Mouse (Mus musculus) forebrain, embryonic 15.5 days (tissue): Measurements from ENCODE around the gene Chd6. TPM values are rescaled to one million over a fixed set of nuclear protein-coding genes. Genes with fewer than 3 reads are reported as not detected.

ENCODE experiments used
- ATAC-seq: fragments of 200-750 bp; cut with Nextera tagmentation; replicated peaks from 2 replicates; pipeline ENCODE4 v1.8.0; 2017; ENCODE audit warnings: mild to moderate bottlenecking, moderate TSS enrichment, moderate library complexity
- H3K27ac ChIP-seq: fragments of 300-500 bp; sonication (generic); replicated peaks from 2 replicates; pipeline ENCODE4 v1.5.1; 2015; ENCODE audit warnings: mild to moderate bottlenecking, inconsistent platforms
- H3K27me3 ChIP-seq: fragments of 300-500 bp; sonication (generic); 2 replicates; pipeline ENCODE4 v1.6.1; 2015; ENCODE audit warnings: inconsistent platforms
- H3K36me3 ChIP-seq: fragments of 300-500 bp; sonication (generic); 2 replicates; pipeline ENCODE4 v1.6.1; 2015; ENCODE audit warnings: mild to moderate bottlenecking, inconsistent platforms
- H3K4me1 ChIP-seq: fragments of 300-500 bp; sonication (generic); 2 replicates; pipeline ENCODE4 v1.6.1; 2015; ENCODE audit warnings: inconsistent platforms
- H3K4me2 ChIP-seq: fragments of 300-500 bp; sonication (generic); replicated peaks from 2 replicates; pipeline ENCODE4 v1.6.1; 2015; ENCODE audit warnings: mild to moderate bottlenecking, inconsistent platforms
- H3K4me3 ChIP-seq: fragments of 300-500 bp; sonication (generic); 2 replicates; pipeline ENCODE4 v1.5.1; 2015; ENCODE audit warnings: mild to moderate bottlenecking, inconsistent platforms
- H3K9ac ChIP-seq: fragments of 300-500 bp; sonication (generic); replicated peaks from 2 replicates; pipeline ENCODE4 v1.6.1; 2015; ENCODE audit warnings: mild to moderate bottlenecking, inconsistent platforms
- H3K9me3 ChIP-seq: fragments of 300-500 bp; sonication (generic); 2 replicates; pipeline ENCODE4 v1.6.1; 2016; ENCODE audit warnings: inconsistent platforms
- WGBS: fragments of 180-500 bp; shearing (Covaris S2); methylation state at CpG from one replicate; pipeline ENCODE4 v1.1.7; 2015; ENCODE audit warnings: mixed read lengths; 5-methylcytosine and 5-hydroxymethylcytosine counted together
- polyA plus RNA-seq: library from polyadenylated mRNA; unstranded; fragments of >200 nt; fragmentation: Nextera tagmentation; extraction: Ambion mirVana; gene quantifications from 2 replicates; pipeline ENCODE4 v1.2.1, GENCODE M21; 2015

Chd6 gene
- polyA plus RNA-seq, 1 experiment from 2014 or later, result 39.5 TPM

DNA sequence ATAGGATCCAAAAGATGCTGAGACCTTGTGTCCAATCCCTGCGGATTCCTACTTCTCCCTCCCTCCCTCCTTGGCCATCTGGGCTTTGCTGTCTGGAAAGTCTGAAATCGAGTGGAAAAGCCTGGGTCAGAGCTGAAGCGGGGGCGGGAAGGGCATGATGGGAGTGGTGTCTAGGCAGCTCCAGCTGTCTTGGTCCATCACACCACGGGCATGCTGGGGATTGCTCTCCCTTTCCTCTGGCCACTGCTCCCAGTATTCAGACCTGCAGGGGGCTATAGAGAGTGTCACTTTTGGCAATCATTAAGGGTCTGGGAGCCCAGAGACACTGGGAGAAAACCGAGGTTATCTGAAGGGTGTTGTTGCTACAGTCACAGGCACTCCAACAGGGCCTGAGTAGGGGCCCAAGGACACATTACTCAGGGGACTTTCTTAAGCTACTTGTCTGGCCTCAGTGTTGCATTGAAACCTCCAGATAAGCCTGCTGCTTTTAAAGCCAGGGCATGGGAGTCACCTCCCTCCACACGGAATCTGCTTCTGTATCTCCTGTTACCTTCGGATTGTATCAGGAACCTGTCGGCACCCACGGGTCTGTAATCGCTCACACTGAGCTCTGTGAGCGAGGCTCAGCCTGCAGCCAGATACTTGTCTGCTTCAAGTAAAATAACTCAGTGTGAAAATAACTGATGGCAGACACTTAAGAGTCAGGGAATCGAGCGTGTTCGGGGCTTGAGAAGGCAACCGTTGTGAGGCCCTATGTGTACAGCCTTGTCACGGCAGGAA is 167.8 kb downstream of the Chd6 start:
- Histone ChIP-seq H3K36me3 (0 out of 2 replicates have a peak, but pooled peaks cover 6% of the 10 kb centered on the region), H3K27ac (no peak overlapping the region), H3K9me3 (no peaks in the 10 kb centered on the region), H3K9ac (no peak overlapping the region), H3K4me2 (no peak overlapping the region), H3K4me1 (no peaks in the 10 kb centered on the region), H3K4me3 (no peak overlapping the region), H3K27me3 (no peaks in the 10 kb centered on the region)
- ATAC-seq, result no peak
- WGBS, result 77% methylated on average over 17 of the region's 17 CpGs

DNA sequence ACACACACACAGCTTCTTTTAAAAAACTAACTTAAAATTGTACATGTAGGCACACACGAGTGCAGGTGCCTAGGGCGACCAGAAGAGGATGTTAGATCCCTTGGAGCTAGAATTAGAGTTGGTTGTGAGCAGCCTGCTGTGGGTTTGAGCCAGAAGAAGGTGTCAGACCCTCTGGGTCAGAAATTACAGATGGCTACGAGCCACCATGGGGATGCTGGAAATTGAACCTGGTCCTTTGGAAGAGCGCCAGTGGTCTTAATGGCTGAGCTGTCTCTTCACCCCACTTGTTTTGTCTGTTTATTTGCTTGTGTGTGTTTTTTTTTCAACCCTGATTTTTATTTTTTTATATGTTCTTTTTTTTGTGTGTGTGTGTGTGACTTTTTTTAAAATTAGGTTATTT is 174.4 kb downstream of the Chd6 start:
- H3K4me1 ChIP-seq, result peaks cover 3% of the 10 kb centered on the region; the same call in 1 of the 2 replicates
- 63% methylated on average over 4 of the region's 4 CpGs for WGBS
- no peak for ATAC-seq
- H3K9ac ChIP-seq, result no peak overlapping the region
- no peaks in the 10 kb centered on the region for H3K27me3 ChIP-seq
- no peaks in the 10 kb centered on the region for H3K36me3 ChIP-seq
- H3K4me2 ChIP-seq, result no peak overlapping the region
- no peak overlapping the region for H3K27ac ChIP-seq
- no peak overlapping the region for H3K4me3 ChIP-seq
- no peaks in the 10 kb centered on the region for H3K9me3 ChIP-seq

DNA sequence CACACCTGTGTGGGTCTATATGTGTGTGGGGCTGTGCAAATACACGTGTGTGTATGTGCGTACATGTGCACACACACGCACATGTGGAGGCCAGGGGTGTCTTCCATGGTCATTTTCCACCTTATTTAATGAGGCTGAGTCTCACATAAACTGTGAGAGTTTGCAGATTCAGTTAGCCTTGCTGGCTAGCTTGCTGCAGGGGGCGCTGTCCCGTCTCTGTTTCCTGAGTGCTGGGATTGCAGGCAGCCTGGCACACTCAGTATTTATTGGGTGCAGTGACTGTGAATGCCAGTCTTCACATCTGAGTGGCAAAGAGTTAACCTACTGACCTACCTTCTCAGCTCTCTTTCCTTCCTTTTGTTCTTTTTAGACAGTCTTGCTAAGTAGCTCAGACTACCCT is 175.0 kb downstream of the Chd6 start:
- Histone ChIP-seq H3K9ac (no peak overlapping the region), H3K4me2 (no peak overlapping the region), H3K27me3 (no peaks in the 10 kb centered on the region), H3K9me3 (no peaks in the 10 kb centered on the region), H3K27ac (no peak overlapping the region), H3K36me3 (no peaks in the 10 kb centered on the region), H3K4me1 (peaks cover 3% of the 10 kb centered on the region; the same call in 1 of the 2 replicates), H3K4me3 (no peak overlapping the region)
- 65% methylated on average over 5 of the region's 5 CpGs for WGBS
- no peak for ATAC-seq

GRCm38 (mm10) chr2:160932981-160933380 is 175.9 kb downstream of the Chd6 start:
- no peak overlapping the region for H3K27ac ChIP-seq
- H3K4me2 ChIP-seq, result no peak overlapping the region
- H3K9me3 ChIP-seq, result no peaks in the 10 kb centered on the region
- peaks cover 3% of the 10 kb centered on the region; the same call in 1 of the 2 replicates for H3K4me1 ChIP-seq
- no peaks in the 10 kb centered on the region for H3K27me3 ChIP-seq
- no peaks in the 10 kb centered on the region for H3K36me3 ChIP-seq
- WGBS, result 84% methylated on average over 3 of the region's 3 CpGs
- ATAC-seq, result no peak
- no peak overlapping the region for H3K4me3 ChIP-seq
- H3K9ac ChIP-seq, result no peak overlapping the region

DNA sequence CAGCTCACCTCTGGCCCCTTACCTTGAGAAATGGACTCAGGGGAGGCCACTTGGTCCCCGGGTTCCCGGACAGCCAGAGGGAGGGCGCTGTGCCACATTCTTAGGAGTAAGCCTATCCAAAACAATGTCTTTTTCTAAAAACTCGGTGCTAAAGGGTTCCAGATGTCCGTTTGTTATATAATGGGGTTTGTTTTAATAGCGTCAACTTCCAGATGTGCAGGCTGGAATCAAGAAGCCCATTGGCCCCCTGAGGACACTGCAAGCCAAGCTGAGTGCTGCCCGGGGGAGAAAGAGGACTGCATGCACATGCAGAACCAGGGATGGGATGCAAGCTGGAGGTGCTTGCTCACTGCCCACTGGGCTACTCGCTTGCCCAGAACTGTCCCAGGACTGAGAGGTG is 176.6 kb downstream of the Chd6 start:
- no peak overlapping the region for H3K4me3 ChIP-seq
- H3K4me2 ChIP-seq, result no peak overlapping the region
- WGBS, result 78% methylated on average over 8 of the region's 8 CpGs
- peaks cover 3% of the 10 kb centered on the region; the same call in 1 of the 2 replicates for H3K4me1 ChIP-seq
- H3K27me3 ChIP-seq, result no peaks in the 10 kb centered on the region
- no peak for ATAC-seq
- H3K36me3 ChIP-seq, result no peaks in the 10 kb centered on the region
- no peak overlapping the region for H3K27ac ChIP-seq
- H3K9ac ChIP-seq, result no peak overlapping the region
- H3K9me3 ChIP-seq, result no peaks in the 10 kb centered on the region

DNA sequence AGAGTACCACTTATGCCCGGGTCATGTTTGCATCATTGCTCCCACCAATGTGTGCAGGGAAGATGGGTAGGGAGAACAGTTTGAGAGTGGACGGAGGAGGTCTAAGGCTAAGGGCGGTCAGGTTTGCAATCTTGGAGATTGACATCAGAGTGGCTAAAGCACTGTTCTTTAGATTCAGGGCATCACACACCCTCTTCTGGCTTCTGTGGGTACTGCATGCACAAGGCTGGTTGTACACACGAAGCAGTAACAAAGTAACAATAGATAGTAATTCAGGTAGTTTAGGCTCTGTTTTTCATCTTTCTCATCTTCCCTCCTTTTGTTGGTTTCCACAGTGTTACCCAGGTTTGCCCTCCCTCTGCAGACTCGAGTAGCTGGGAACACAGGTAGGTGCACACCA is 177.5 kb downstream of the Chd6 start:
- Histone ChIP-seq H3K27ac (no peak overlapping the region), H3K4me3 (no peak overlapping the region), H3K36me3 (no peaks in the 10 kb centered on the region), H3K9ac (no peak overlapping the region), H3K4me2 (no peak overlapping the region), H3K4me1 (peaks cover 3% of the 10 kb centered on the region; the same call in 1 of the 2 replicates), H3K27me3 (no peaks in the 10 kb centered on the region), H3K9me3 (no peaks in the 10 kb centered on the region)
- no peak for ATAC-seq
- 94% methylated on average over 5 of the region's 5 CpGs for WGBS

- Histone ChIP-seq H3K36me3 (no peaks in the 10 kb centered on the region), H3K4me2 (no peak overlapping the region), H3K27me3 (no peaks in the 10 kb centered on the region), H3K9me3 (no peaks in the 10 kb centered on the region), H3K4me3 (no peak overlapping the region), H3K9ac (no peak overlapping the region), H3K4me1 (no peaks in the 10 kb centered on the region), H3K27ac (no peak overlapping the region)
- ATAC-seq, result no peak
- 54% methylated on average over 9 of the region's 9 CpGs for WGBS
Measured at GRCm38 (mm10) chr2:160925203-160925602, 183.7 kb downstream of the Chd6 start.

- H3K4me3 ChIP-seq, result no peak overlapping the region
- no peaks in the 10 kb centered on the region for H3K27me3 ChIP-seq
- H3K27ac ChIP-seq, result no peak overlapping the region
- ATAC-seq, result no peak
- H3K9me3 ChIP-seq, result no peaks in the 10 kb centered on the region
- H3K9ac ChIP-seq, result no peak overlapping the region
- WGBS, result 75% methylated on average over 7 of the region's 7 CpGs
- H3K4me2 ChIP-seq, result no peak overlapping the region
- no peaks in the 10 kb centered on the region for H3K36me3 ChIP-seq
- H3K4me1 ChIP-seq, result 0 out of 2 replicates have a peak, but pooled peaks cover 4% of the 10 kb centered on the region
Measured at GRCm38 (mm10) chr2:160921285-160921684, 187.6 kb downstream of the Chd6 start.

- Histone ChIP-seq H3K4me1 (0 out of 2 replicates have a peak, but pooled peaks cover 7% of the 10 kb centered on the region), H3K9ac (no peak overlapping the region), H3K27ac (no peak overlapping the region), H3K9me3 (no peaks in the 10 kb centered on the region), H3K4me3 (no peak overlapping the region), H3K4me2 (no peak overlapping the region), H3K36me3 (no peaks in the 10 kb centered on the region), H3K27me3 (peaks cover 6% of the 10 kb centered on the region)
- WGBS, result 85% methylated on average over 2 of the region's 2 CpGs
- ATAC-seq, result no peak
Measured at GRCm38 (mm10) chr2:160918930-160919215, 190.0 kb downstream of the Chd6 start.

DNA sequence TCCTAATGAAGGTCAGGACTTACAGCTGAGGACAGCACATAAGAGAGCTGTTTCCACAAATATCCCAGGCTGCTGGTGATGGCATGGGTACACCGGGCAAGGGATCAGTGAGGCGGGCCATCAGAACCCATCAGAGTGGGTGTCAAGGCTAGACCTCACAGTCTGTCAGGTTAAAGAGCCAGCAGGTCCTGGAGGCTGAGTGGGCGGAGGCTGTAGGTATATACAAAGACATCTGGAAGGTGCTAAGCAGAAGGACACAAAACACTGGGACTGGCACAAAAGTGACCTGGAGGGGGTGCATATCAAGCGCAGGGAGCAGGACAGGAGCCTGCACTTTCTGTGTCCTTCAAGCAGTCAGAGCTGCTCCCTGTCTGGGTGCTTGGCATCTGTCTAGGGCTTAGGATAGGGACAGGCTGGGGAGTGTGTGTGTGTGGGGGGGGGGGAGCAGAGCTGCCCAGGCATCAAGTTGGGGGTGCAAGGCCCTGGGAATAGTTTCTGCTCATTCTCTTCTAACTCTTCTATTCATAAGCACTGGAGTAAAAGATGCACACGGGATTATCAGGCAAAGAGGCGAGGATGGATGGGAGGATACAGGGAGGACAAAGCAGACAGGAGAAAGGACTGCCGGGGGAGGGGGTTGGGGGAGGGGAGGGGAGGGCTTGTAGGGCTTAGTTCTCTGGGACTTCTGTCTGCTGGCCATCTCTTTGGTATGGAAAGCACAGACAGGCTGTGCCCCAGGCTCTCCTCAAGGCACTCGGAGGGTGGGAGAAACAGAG is 190.5 kb downstream of the Chd6 start:
- 0 out of 2 replicates have a peak, but pooled peaks cover 7% of the 10 kb centered on the region for H3K4me1 ChIP-seq
- H3K9ac ChIP-seq, result no peak overlapping the region
- H3K9me3 ChIP-seq, result no peaks in the 10 kb centered on the region
- H3K36me3 ChIP-seq, result no peaks in the 10 kb centered on the region
- no peak overlapping the region for H3K4me3 ChIP-seq
- H3K27ac ChIP-seq, result no peak overlapping the region
- 43% methylated on average over 8 of the region's 8 CpGs for WGBS
- ATAC-seq, result no peak
- peaks cover 9% of the 10 kb centered on the region for H3K27me3 ChIP-seq
- no peak overlapping the region for H3K4me2 ChIP-seq

- Histone ChIP-seq H3K4me2 (no peak overlapping the region), H3K9ac (no peak overlapping the region), H3K27me3 (peaks cover 19% of the 10 kb centered on the region), H3K36me3 (no peaks in the 10 kb centered on the region), H3K27ac (no peak overlapping the region), H3K4me1 (peaks cover 9% of the 10 kb centered on the region), H3K9me3 (no peaks in the 10 kb centered on the region), H3K4me3 (no peak overlapping the region)
- no peak for ATAC-seq
- WGBS, result 96% methylated on average over 3 of the region's 3 CpGs
Measured at GRCm38 (mm10) chr2:160917313-160917712, 191.6 kb downstream of the Chd6 start.

DNA sequence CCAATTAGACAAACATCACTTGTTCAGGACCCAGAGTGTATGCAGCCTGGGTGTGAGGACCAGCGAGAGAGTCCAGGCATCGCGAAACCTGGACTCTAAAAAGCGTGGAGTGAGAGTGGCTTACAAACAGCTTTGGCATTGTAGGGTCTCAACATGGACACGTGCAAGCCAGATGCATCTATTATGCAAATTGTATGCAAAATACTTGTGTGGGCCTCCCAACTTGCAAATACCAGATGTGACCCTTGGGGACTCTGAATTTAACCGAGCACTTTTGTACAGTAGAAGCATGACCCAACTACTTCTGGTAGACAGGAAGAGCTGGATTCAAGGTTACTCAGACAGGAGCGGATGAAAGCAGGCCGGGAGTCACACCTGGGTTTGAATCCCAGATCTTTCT is 192.2 kb downstream of the Chd6 start:
- no peak for ATAC-seq
- no peaks in the 10 kb centered on the region for H3K9me3 ChIP-seq
- H3K4me3 ChIP-seq, result no peak overlapping the region
- H3K36me3 ChIP-seq, result no peaks in the 10 kb centered on the region
- peaks cover 25% of the 10 kb centered on the region for H3K27me3 ChIP-seq
- H3K4me2 ChIP-seq, result no peak overlapping the region
- 54% methylated on average over 8 of the region's 8 CpGs for WGBS
- H3K9ac ChIP-seq, result no peak overlapping the region
- H3K27ac ChIP-seq, result no peak overlapping the region
- H3K4me1 ChIP-seq, result peaks cover 15% of the 10 kb centered on the region
